Mouse (Mus musculus) heart, embryonic 10.5 days (tissue): ENCODE results near the gene Pdgfd. TPM values are rescaled to one million over a fixed set of nuclear protein-coding genes. Genes with fewer than 3 reads are reported as not detected.

ENCODE experiments used
- DNase-seq: peaks from one replicate; pipeline ENCODE4 v3.0.0-alpha.2; 2017; ENCODE audit warnings: low spot score
- H3K27ac ChIP-seq: fragments of 300-500 bp; sonication (generic); 2 replicates; pipeline ENCODE4 v1.5.1; 2016; ENCODE audit warnings: mild to moderate bottlenecking
- H3K27me3 ChIP-seq: fragments of 300-500 bp; sonication (generic); 2 replicates; pipeline ENCODE4 v1.6.1; 2016; ENCODE audit warnings: mild to moderate bottlenecking; ENCODE audit not compliant: poor library complexity, insufficient read depth, severe bottlenecking
- H3K36me3 ChIP-seq: fragments of 300-500 bp; sonication (generic); 2 replicates; pipeline ENCODE4 v1.6.1; 2016; ENCODE audit warnings: mild to moderate bottlenecking, moderate library complexity
- H3K4me1 ChIP-seq: fragments of 300-500 bp; sonication (generic); 2 replicates; pipeline ENCODE4 v1.6.1; 2016; ENCODE audit warnings: mild to moderate bottlenecking
- H3K4me3 ChIP-seq: fragments of 300-500 bp; sonication (generic); 2 replicates; pipeline ENCODE4 v1.5.1; 2016; ENCODE audit warnings: mild to moderate bottlenecking, moderate library complexity
- H3K9me3 ChIP-seq: fragments of 300-500 bp; sonication (generic); 2 replicates; pipeline ENCODE4 v1.6.1; 2016; ENCODE audit warnings: mild to moderate bottlenecking, moderate library complexity
- WGBS: fragments of 180-500 bp; shearing (Covaris S2); methylation state at CpG from one replicate; pipeline ENCODE4 v1.1.7; 2016; 5-methylcytosine and 5-hydroxymethylcytosine counted together
- polyA plus RNA-seq: library from polyadenylated mRNA; unstranded; fragments of >200 nt; fragmentation: Nextera tagmentation; extraction: Ambion mirVana; gene quantifications from 2 replicates; pipeline ENCODE4 v1.2.1, GENCODE M21; 2016

Gene Pdgfd
- polyA plus RNA-seq, 1 experiment from 2014 or later: 8.8 TPM

GRCm38 (mm10) chr9:6337891-6338290, 169.5 kb downstream of the Pdgfd start:
- Histone ChIP-seq H3K27me3 (no peaks in the 10 kb centered on the region), H3K4me1 (no peaks in the 10 kb centered on the region), H3K4me3 (no peak overlapping the region), H3K9me3 (no peaks in the 10 kb centered on the region), H3K36me3 (no peaks in the 10 kb centered on the region), H3K27ac (no peak overlapping the region)
- no peak for DNase-seq
- WGBS: 80% methylated on average over 2 of the region's 2 CpGs

- Histone ChIP-seq H3K27me3 (no peaks in the 10 kb centered on the region), H3K9me3 (no peaks in the 10 kb centered on the region), H3K4me3 (no peak overlapping the region), H3K36me3 (no peaks in the 10 kb centered on the region), H3K4me1 (no peaks in the 10 kb centered on the region), H3K27ac (no peak overlapping the region)
- DNase-seq: no peak
- 83% methylated on average over 3 of the region's 3 CpGs for WGBS
Measured at GRCm38 (mm10) chr9:6338344-6338743, 170.0 kb downstream of the Pdgfd start.

GRCm38 (mm10) chr9:6339394-6339793, 171.0 kb downstream of the Pdgfd start:
- no peaks in the 10 kb centered on the region for H3K36me3 ChIP-seq
- DNase-seq: no peak
- no peak overlapping the region for H3K27ac ChIP-seq
- WGBS: 80% methylated on average over 1 of the region's 1 CpGs
- H3K4me3 ChIP-seq: no peak overlapping the region
- H3K4me1 ChIP-seq: no peaks in the 10 kb centered on the region
- H3K9me3 ChIP-seq: no peaks in the 10 kb centered on the region
- no peaks in the 10 kb centered on the region for H3K27me3 ChIP-seq

GRCm38 (mm10) chr9:6340750-6341149, 172.4 kb downstream of the Pdgfd start:
- Histone ChIP-seq H3K4me3 (no peak overlapping the region), H3K9me3 (no peaks in the 10 kb centered on the region), H3K27me3 (no peaks in the 10 kb centered on the region), H3K27ac (no peak overlapping the region), H3K36me3 (no peaks in the 10 kb centered on the region), H3K4me1 (no peaks in the 10 kb centered on the region)
- no peak for DNase-seq

- Histone ChIP-seq H3K9me3 (no peaks in the 10 kb centered on the region), H3K27ac (no peak overlapping the region), H3K4me3 (no peak overlapping the region), H3K27me3 (no peaks in the 10 kb centered on the region), H3K4me1 (no peaks in the 10 kb centered on the region), H3K36me3 (no peaks in the 10 kb centered on the region)
- DNase-seq: no peak
- WGBS: 96% methylated on average over 10 of the region's 10 CpGs
Measured at GRCm38 (mm10) chr9:6342854-6343253, 174.5 kb downstream of the Pdgfd start.

- no peaks in the 10 kb centered on the region for H3K9me3 ChIP-seq
- no peaks in the 10 kb centered on the region for H3K4me1 ChIP-seq
- H3K27me3 ChIP-seq: no peaks in the 10 kb centered on the region
- WGBS: 58% methylated on average over 2 of the region's 2 CpGs
- no peak overlapping the region for H3K27ac ChIP-seq
- no peak for DNase-seq
- no peak overlapping the region for H3K4me3 ChIP-seq
- H3K36me3 ChIP-seq: no peaks in the 10 kb centered on the region
Measured at GRCm38 (mm10) chr9:6344514-6344913, 176.1 kb downstream of the Pdgfd start.

- DNase-seq: no peak
- 77% methylated on average over 4 of the region's 4 CpGs for WGBS
- Histone ChIP-seq H3K9me3 (no peaks in the 10 kb centered on the region), H3K36me3 (no peaks in the 10 kb centered on the region), H3K4me1 (no peaks in the 10 kb centered on the region), H3K27ac (no peak overlapping the region), H3K27me3 (no peaks in the 10 kb centered on the region), H3K4me3 (no peak overlapping the region)
Measured at GRCm38 (mm10) chr9:6344924-6345323, 176.5 kb downstream of the Pdgfd start.

- H3K4me1 ChIP-seq: no peaks in the 10 kb centered on the region
- H3K4me3 ChIP-seq: no peak overlapping the region
- no peaks in the 10 kb centered on the region for H3K27me3 ChIP-seq
- H3K9me3 ChIP-seq: no peaks in the 10 kb centered on the region
- no peak overlapping the region for H3K27ac ChIP-seq
- no peaks in the 10 kb centered on the region for H3K36me3 ChIP-seq
- DNase-seq: no peak
- 70% methylated on average over 1 of the region's 1 CpGs for WGBS
Measured at GRCm38 (mm10) chr9:6345366-6345765, 177.0 kb downstream of the Pdgfd start.

- Histone ChIP-seq H3K27me3 (no peaks in the 10 kb centered on the region), H3K4me3 (no peak overlapping the region), H3K27ac (no peak overlapping the region), H3K4me1 (no peaks in the 10 kb centered on the region), H3K36me3 (peaks cover 5% of the 10 kb centered on the region; the same call in 1 of the 2 replicates), H3K9me3 (no peaks in the 10 kb centered on the region)
- WGBS: 80% methylated on average over 1 of the region's 1 CpGs
- DNase-seq: no peak
Measured at GRCm38 (mm10) chr9:6353257-6353960, 185.0 kb downstream of the Pdgfd start.

- Histone ChIP-seq H3K4me1 (no peaks in the 10 kb centered on the region), H3K27ac (no peak overlapping the region), H3K36me3 (no peaks in the 10 kb centered on the region), H3K9me3 (no peaks in the 10 kb centered on the region), H3K27me3 (no peaks in the 10 kb centered on the region), H3K4me3 (no peak overlapping the region)
- no peak for DNase-seq
- 77% methylated on average over 2 of the region's 2 CpGs for WGBS
Measured at GRCm38 (mm10) chr9:6360795-6361194, 192.4 kb downstream of the Pdgfd start.

- Histone ChIP-seq H3K9me3 (no peaks in the 10 kb centered on the region), H3K27ac (no peak overlapping the region), H3K4me1 (no peaks in the 10 kb centered on the region), H3K36me3 (no peaks in the 10 kb centered on the region), H3K4me3 (no peak overlapping the region), H3K27me3 (no peaks in the 10 kb centered on the region)
- WGBS: 78% methylated on average over 1 of the region's 1 CpGs
- DNase-seq: no peak
Measured at GRCm38 (mm10) chr9:6366550-6366949, 198.2 kb downstream of the Pdgfd start.

- no peak overlapping the region for H3K27ac ChIP-seq
- no peak for DNase-seq
- 76% methylated on average over 1 of the region's 1 CpGs for WGBS
Measured at GRCm38 (mm10) chr9:6401764-6402163, 233.4 kb downstream of the Pdgfd start.

GRCm38 (mm10) chr9:6406535-6406934, 238.2 kb downstream of the Pdgfd start:
- Histone ChIP-seq H3K27me3 (no peaks in the 10 kb centered on the region), H3K4me3 (no peak overlapping the region), H3K4me1 (no peaks in the 10 kb centered on the region), H3K27ac (no peak overlapping the region), H3K9me3 (no peaks in the 10 kb centered on the region), H3K36me3 (no peaks in the 10 kb centered on the region)
- WGBS: 48% methylated on average over 3 of the region's 3 CpGs
- DNase-seq: no peak

More at GRCm38 (mm10) chr9:6401764-6402163, 233.4 kb downstream of the Pdgfd start:
- Histone ChIP-seq H3K4me3 (no peak overlapping the region), H3K4me1 (no peaks in the 10 kb centered on the region), H3K36me3 (no peaks in the 10 kb centered on the region), H3K9me3 (no peaks in the 10 kb centered on the region), H3K27me3 (no peaks in the 10 kb centered on the region)

GRCm38 (mm10) chr9:6407972-6408371, 239.6 kb downstream of the Pdgfd start:
- Histone ChIP-seq H3K4me1 (no peaks in the 10 kb centered on the region), H3K36me3 (no peaks in the 10 kb centered on the region), H3K4me3 (no peak overlapping the region), H3K9me3 (no peaks in the 10 kb centered on the region), H3K27ac (no peak overlapping the region), H3K27me3 (no peaks in the 10 kb centered on the region)
- WGBS: 63% methylated on average over 4 of the region's 4 CpGs
- no peak for DNase-seq
